In the genomic region with DNA sequence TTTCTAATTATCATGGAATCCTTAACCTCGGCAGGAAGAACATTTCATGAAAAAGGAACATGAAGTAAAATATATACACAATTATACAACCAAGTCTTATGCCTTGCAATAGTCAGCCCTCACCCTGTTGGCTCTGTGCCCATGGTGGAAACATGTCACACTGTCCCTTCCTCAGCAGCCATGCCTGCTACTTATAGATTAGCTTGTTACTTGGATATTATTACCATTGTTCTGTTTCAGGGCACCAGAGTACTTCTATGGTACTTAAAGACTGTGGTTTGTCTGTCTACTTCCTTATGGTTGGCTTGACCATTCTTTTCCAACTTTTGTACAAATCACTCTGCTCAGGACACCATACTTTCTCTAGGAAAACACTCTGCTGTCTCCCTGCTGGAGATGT, we compare ENCODE assay signal across 14 mouse cellular contexts. TPM values are rescaled to one million over a fixed set of nuclear protein-coding genes. Genes with fewer than 3 reads are reported as not detected.
"Had no signal": no experiment of that assay in that cellular context is flagged by ENCODE, and none has a peak within 500 bp of the region (broad histone marks: within the 10 kb centered on the region; RNA-seq: fewer than 3 reads in every experiment).

No protein-coding gene starts in this region.

RNA-seq across cellular contexts. Expression of a gene that starts 14.9 kb away (rescaled TPM):
- total RNA-seq: common myeloid progenitor, adult 5-6 weeks; forebrain, postnatal 0 days; gastrocnemius, adult 18-20 months; gastrocnemius, adult 2 months; gastrocnemius, adult 8-10 months; gastrocnemius, postnatal 10 days; gastrocnemius, postnatal 14 days; gastrocnemius, postnatal 25 days; gastrocnemius, postnatal 36 days; gastrocnemius, postnatal 4 days; granulocyte monocyte progenitor cell, adult 5-6 weeks; heart, adult 18-20 months; heart, adult 2 months had no signal

RNA-seq across cellular contexts. Expression of a gene that starts 16.3 kb away (rescaled TPM):
- total RNA-seq: common myeloid progenitor, adult 5-6 weeks; forebrain, postnatal 0 days; gastrocnemius, adult 18-20 months; gastrocnemius, adult 2 months; gastrocnemius, adult 8-10 months; gastrocnemius, postnatal 10 days; gastrocnemius, postnatal 14 days; gastrocnemius, postnatal 25 days; gastrocnemius, postnatal 36 days; gastrocnemius, postnatal 4 days; granulocyte monocyte progenitor cell, adult 5-6 weeks; heart, adult 18-20 months had no signal

RNA-seq across cellular contexts. Expression of a gene that starts 39.9 kb away (rescaled TPM):
- total RNA-seq: common myeloid progenitor, adult 5-6 weeks; forebrain, postnatal 0 days; gastrocnemius, adult 18-20 months; gastrocnemius, adult 2 months; gastrocnemius, adult 8-10 months; gastrocnemius, postnatal 25 days; gastrocnemius, postnatal 36 days; gastrocnemius, postnatal 4 days; heart, adult 2 months; heart, adult 8-10 months had no signal

RNA-seq across cellular contexts. Expression of a gene that starts 45.9 kb away (rescaled TPM):
- total RNA-seq: common myeloid progenitor, adult 5-6 weeks; forebrain, postnatal 0 days; granulocyte monocyte progenitor cell, adult 5-6 weeks had no signal
